Mouse (Mus musculus): ENCODE measurements around the gene Sesn2. TPM values are rescaled to one million over a fixed set of nuclear protein-coding genes. Genes with fewer than 3 reads are reported as not detected.
"Not testable (repeated sequence)": the region's sequence is repeated elsewhere in the genome, so short reads cannot be mapped to it uniquely, and the experiment has no call there.

Sesn2 gene
- 9.6 and 10.1 TPM in 2 replicates for polyA plus RNA-seq (2016; fragmentation: Nextera tagmentation; extraction: Ambion mirVana)

- DNase-seq (ENCODE audit: low spot score) = peak; percentile 99
- H3K4me3 ChIP-seq = peak within 1 kb of the TSS; percentile 87
- H3K4me1 ChIP-seq = peaks cover 36% of the 10 kb centered on the region
- 0% methylated on average over 32 of the region's 32 CpGs for WGBS
- H3K27ac ChIP-seq = peak within 1 kb of the TSS; percentile 88
- no peaks in the 10 kb centered on the region for H3K9me3 ChIP-seq
- no peaks in the 10 kb centered on the region for H3K27me3 ChIP-seq (ENCODE audit: insufficient read depth, poor library complexity, severe bottlenecking)
- H3K36me3 ChIP-seq = no peaks in the 10 kb centered on the region
These were observed at the start of gene Sesn2 for GRCm38 (mm10) chr4:132510352-132510798. TSS of gene Sesn2 (minus strand) at chr4:132510501.

- H3K9me3 ChIP-seq; DNase-seq (ENCODE audit: low spot score); H3K4me3 ChIP-seq; H3K27me3 ChIP-seq (ENCODE audit: insufficient read depth, poor library complexity, severe bottlenecking): not testable (repeated sequence)
- WGBS = 89% methylated on average over 7 of the region's 7 CpGs
- H3K4me1 ChIP-seq = peaks cover 20% of the 10 kb centered on the region
- peak overlapping the region; percentile 10; the same call in 1 of the 2 replicates for H3K27ac ChIP-seq
- peaks cover 38% of the 10 kb centered on the region for H3K36me3 ChIP-seq
These were observed 45.2 kb upstream of the Sesn2 start for GRCm38 (mm10) chr4:132555550-132555949.

GRCm38 (mm10) chr4:132554653-132555052 is 44.4 kb upstream of the Sesn2 start:
- Histone ChIP-seq H3K27me3 (ENCODE audit: insufficient read depth, poor library complexity, severe bottlenecking) (no peaks in the 10 kb centered on the region), H3K4me3 (no peak overlapping the region), H3K9me3 (no peaks in the 10 kb centered on the region), H3K27ac (peak overlapping the region; percentile 17; the same call in 1 of the 2 replicates), H3K4me1 (peaks cover 20% of the 10 kb centered on the region), H3K36me3 (peaks cover 46% of the 10 kb centered on the region)
- DNase-seq (ENCODE audit: low spot score) = no peak
- WGBS = 53% methylated on average over 8 of the region's 8 CpGs

- H3K27ac ChIP-seq = peak overlapping the region; percentile 17; the same call in 1 of the 2 replicates
- H3K4me3 ChIP-seq = no peak overlapping the region
- peaks cover 20% of the 10 kb centered on the region for H3K4me1 ChIP-seq
- H3K9me3 ChIP-seq = no peaks in the 10 kb centered on the region
- 64% methylated on average over 5 of the region's 5 CpGs for WGBS
- H3K36me3 ChIP-seq = peaks cover 50% of the 10 kb centered on the region
- no peak for DNase-seq (ENCODE audit: low spot score)
- H3K27me3 ChIP-seq (ENCODE audit: insufficient read depth, poor library complexity, severe bottlenecking) = no peaks in the 10 kb centered on the region
These were observed 43.9 kb upstream of the Sesn2 start for GRCm38 (mm10) chr4:132554221-132554620.

- no peaks in the 10 kb centered on the region for H3K9me3 ChIP-seq
- peaks cover 94% of the 10 kb centered on the region for H3K36me3 ChIP-seq
- no peaks in the 10 kb centered on the region for H3K4me1 ChIP-seq
- 37% methylated on average over 8 of the region's 8 CpGs for WGBS
- DNase-seq (ENCODE audit: low spot score) = peak; percentile 85
- H3K27ac ChIP-seq = no peak overlapping the region
- no peaks in the 10 kb centered on the region for H3K27me3 ChIP-seq (ENCODE audit: insufficient read depth, poor library complexity, severe bottlenecking)
- no peak overlapping the region for H3K4me3 ChIP-seq
These were observed 35.5 kb upstream of the Sesn2 start for GRCm38 (mm10) chr4:132545851-132546250.

GRCm38 (mm10) chr4:132542724-132543123 is 32.4 kb upstream of the Sesn2 start:
- Histone ChIP-seq H3K36me3 (peaks cover 94% of the 10 kb centered on the region), H3K27ac (no peak overlapping the region), H3K27me3 (ENCODE audit: insufficient read depth, poor library complexity, severe bottlenecking) (no peaks in the 10 kb centered on the region), H3K9me3 (no peaks in the 10 kb centered on the region), H3K4me1 (no peaks in the 10 kb centered on the region), H3K4me3 (no peak overlapping the region)
- no peak for DNase-seq (ENCODE audit: low spot score)
- 61% methylated on average over 1 of the region's 1 CpGs for WGBS

- H3K36me3 ChIP-seq = peaks cover 82% of the 10 kb centered on the region
- H3K9me3 ChIP-seq = no peaks in the 10 kb centered on the region
- no peak overlapping the region for H3K4me3 ChIP-seq
- no peaks in the 10 kb centered on the region for H3K27me3 ChIP-seq (ENCODE audit: insufficient read depth, poor library complexity, severe bottlenecking)
- no peak for DNase-seq (ENCODE audit: low spot score)
- peaks cover 8% of the 10 kb centered on the region; the same call in 1 of the 2 replicates for H3K4me1 ChIP-seq
- 94% methylated on average over 4 of the region's 4 CpGs for WGBS
- no peak overlapping the region for H3K27ac ChIP-seq
These were observed 31.1 kb upstream of the Sesn2 start for GRCm38 (mm10) chr4:132541413-132541812.

- Histone ChIP-seq H3K27ac (no peak overlapping the region), H3K4me1 (peaks cover 8% of the 10 kb centered on the region; the same call in 1 of the 2 replicates), H3K9me3 (no peaks in the 10 kb centered on the region), H3K27me3 (ENCODE audit: insufficient read depth, poor library complexity, severe bottlenecking) (no peaks in the 10 kb centered on the region), H3K36me3 (peaks cover 66% of the 10 kb centered on the region), H3K4me3 (no peak overlapping the region)
- DNase-seq (ENCODE audit: low spot score) = no peak
- 92% methylated on average over 5 of the region's 5 CpGs for WGBS
These were observed 29.2 kb upstream of the Sesn2 start for GRCm38 (mm10) chr4:132539481-132539880.

- DNase-seq (ENCODE audit: low spot score) = peak; percentile 96
- Histone ChIP-seq H3K4me1 (peaks cover 23% of the 10 kb centered on the region; the same call in 1 of the 2 replicates), H3K9me3 (no peaks in the 10 kb centered on the region), H3K4me3 (peak within 1 kb of the TSS; percentile 86), H3K27me3 (ENCODE audit: insufficient read depth, poor library complexity, severe bottlenecking) (no peaks in the 10 kb centered on the region), H3K27ac (peak within 1 kb of the TSS; percentile 95), H3K36me3 (peaks cover 37% of the 10 kb centered on the region)
- WGBS = under 1% methylated on average over 60 of the region's 60 CpGs
These were observed 25.3 kb upstream of the Sesn2 start, which contains the start of gene Dnajc8 for GRCm38 (mm10) chr4:132535406-132536121. TSS of gene Dnajc8 (plus strand) at chr4:132535550.

GRCm38 (mm10) chr4:132532981-132533916 is 22.9 kb upstream of the Sesn2 start, which contains the start of gene Atpif1:
TSS of gene Atpif1 (minus strand) at chr4:132533659.
- WGBS = under 1% methylated on average over 63 of the region's 63 CpGs
- Histone ChIP-seq H3K4me1 (peaks cover 23% of the 10 kb centered on the region; the same call in 1 of the 2 replicates), H3K4me3 (peak within 1 kb of the TSS; percentile 88), H3K27me3 (ENCODE audit: insufficient read depth, poor library complexity, severe bottlenecking) (no peaks in the 10 kb centered on the region), H3K27ac (peak within 1 kb of the TSS; percentile 95), H3K36me3 (peaks cover 29% of the 10 kb centered on the region), H3K9me3 (no peaks in the 10 kb centered on the region)
- DNase-seq (ENCODE audit: low spot score) = peak; percentile 97

- no peaks in the 10 kb centered on the region for H3K27me3 ChIP-seq (ENCODE audit: insufficient read depth, poor library complexity, severe bottlenecking)
- DNase-seq (ENCODE audit: low spot score) = peak; percentile 84
- H3K36me3 ChIP-seq = peaks cover 23% of the 10 kb centered on the region
- H3K4me3 ChIP-seq = peak overlapping the region; percentile 88
- H3K27ac ChIP-seq = peak overlapping the region; percentile 95
- peaks cover 23% of the 10 kb centered on the region; the same call in 1 of the 2 replicates for H3K4me1 ChIP-seq
- WGBS = 6% methylated on average over 5 of the region's 5 CpGs
- H3K9me3 ChIP-seq = no peaks in the 10 kb centered on the region
These were observed 22.2 kb upstream of the Sesn2 start for GRCm38 (mm10) chr4:132532496-132532895.

- Histone ChIP-seq H3K27ac (0 out of 2 replicates have a peak overlapping the region, but pooled peaks have one; percentile 24), H3K4me3 (no peak overlapping the region), H3K4me1 (0 out of 2 replicates have a peak, but pooled peaks cover 16% of the 10 kb centered on the region), H3K9me3 (no peaks in the 10 kb centered on the region), H3K36me3 (peaks cover 23% of the 10 kb centered on the region), H3K27me3 (ENCODE audit: insufficient read depth, poor library complexity, severe bottlenecking) (no peaks in the 10 kb centered on the region)
- DNase-seq (ENCODE audit: low spot score) = no peak
- WGBS = 82% methylated on average over 20 of the region's 20 CpGs
These were observed 19.9 kb upstream of the Sesn2 start for GRCm38 (mm10) chr4:132530033-132530804.

Measured in heart, embryonic 10.5 days (tissue).